Mouse (Mus musculus) limb, embryonic 14.5 days (tissue): ENCODE measurements around the gene Sema3g. TPM values are rescaled to one million over a fixed set of nuclear protein-coding genes. Genes with fewer than 3 reads are reported as not detected.

Experiments
- ATAC-seq: fragments of 200-750 bp; cut with Nextera tagmentation; 2 replicates; pipeline ENCODE4 v1.8.0; 2017; ENCODE audit warnings: low read depth, moderate number of reproducible peaks, moderate TSS enrichment; ENCODE audit not compliant: low FRiP score
- DNase-seq: peaks from one replicate; pipeline ENCODE4 v3.0.0-alpha.2; 2015; ENCODE audit warnings: low spot score
- H3K27ac ChIP-seq: fragments of 300-500 bp; sonication (generic); replicated peaks from 2 replicates; pipeline ENCODE4 v1.5.1; 2014; ENCODE audit warnings: low read depth, mild to moderate bottlenecking, low read length, moderate library complexity, mixed read lengths
- H3K27me3 ChIP-seq: fragments of 300-500 bp; sonication (generic); 2 replicates; pipeline ENCODE4 v1.6.1; 2014; ENCODE audit warnings: low read length, mixed read lengths; ENCODE audit not compliant: control insufficient read depth, insufficient read depth
- H3K36me3 ChIP-seq: fragments of 300-500 bp; sonication (generic); 2 replicates; pipeline ENCODE4 v1.6.1; 2014; ENCODE audit warnings: mild to moderate bottlenecking, low read length, moderate library complexity, mixed read lengths; ENCODE audit not compliant: control insufficient read depth, insufficient read depth
- H3K4me1 ChIP-seq: fragments of 300-500 bp; sonication (generic); 2 replicates; pipeline ENCODE4 v1.6.1; 2014; ENCODE audit warnings: antibody characterized with exemption, low read length, mixed read lengths; ENCODE audit not compliant: control insufficient read depth, insufficient read depth
- H3K4me2 ChIP-seq: fragments of 300-500 bp; sonication (generic); replicated peaks from 2 replicates; pipeline ENCODE4 v1.6.1; 2014; ENCODE audit warnings: low read depth, mild to moderate bottlenecking, low read length, moderate library complexity; ENCODE audit not compliant: severe bottlenecking
- H3K4me3 ChIP-seq: fragments of 300-500 bp; sonication (generic); replicated peaks from 2 replicates; pipeline ENCODE4 v1.5.1; 2014; ENCODE audit warnings: low read length
- H3K9ac ChIP-seq: fragments of 300-500 bp; sonication (generic); 2 replicates; pipeline ENCODE4 v1.6.1; 2014; ENCODE audit warnings: mild to moderate bottlenecking, low read depth, low read length, moderate library complexity; ENCODE audit not compliant: severe bottlenecking
- H3K9me3 ChIP-seq: fragments of 300-500 bp; sonication (generic); 2 replicates; pipeline ENCODE4 v1.6.1; 2016; ENCODE audit warnings: low read length; ENCODE audit not compliant: control insufficient read depth
- POLR2A ChIP-seq: fragments of 200-500 bp; IDR thresholded peaks from 2 replicates; pipeline ENCODE4 v1.8.0; 2012; ENCODE audit warnings: inconsistent platforms, mild to moderate bottlenecking, moderate library complexity, borderline replicate concordance; ENCODE audit not compliant: insufficient read depth, insufficient read length; ENCODE audit errors: extremely low read depth
- WGBS: fragments of 180-500 bp; shearing (Covaris S2); extraction: QIAGEN DNeasy Blood & Tissue Kit; methylation state at CpG from one replicate; pipeline ENCODE4 v1.1.7; 2014; 5-methylcytosine and 5-hydroxymethylcytosine counted together
- polyA plus RNA-seq, 2 experiments: library from polyadenylated mRNA; depleted of rRNA in 1 of 2; stranded (reverse) in 1 of 2; unstranded in 1 of 2; fragments of >200 nt; fragmentation: Nextera tagmentation in 1 of 2; extraction: Ambion mirVana in 1 of 2; gene quantifications; 2 replicates each; pipeline versions ENCODE4 v1.2.1 to v1.2.3; 2012 to 2014

Gene Sema3g
- polyA plus RNA-seq, 2 experiments: 0.25 to 3.7 TPM

DNA sequence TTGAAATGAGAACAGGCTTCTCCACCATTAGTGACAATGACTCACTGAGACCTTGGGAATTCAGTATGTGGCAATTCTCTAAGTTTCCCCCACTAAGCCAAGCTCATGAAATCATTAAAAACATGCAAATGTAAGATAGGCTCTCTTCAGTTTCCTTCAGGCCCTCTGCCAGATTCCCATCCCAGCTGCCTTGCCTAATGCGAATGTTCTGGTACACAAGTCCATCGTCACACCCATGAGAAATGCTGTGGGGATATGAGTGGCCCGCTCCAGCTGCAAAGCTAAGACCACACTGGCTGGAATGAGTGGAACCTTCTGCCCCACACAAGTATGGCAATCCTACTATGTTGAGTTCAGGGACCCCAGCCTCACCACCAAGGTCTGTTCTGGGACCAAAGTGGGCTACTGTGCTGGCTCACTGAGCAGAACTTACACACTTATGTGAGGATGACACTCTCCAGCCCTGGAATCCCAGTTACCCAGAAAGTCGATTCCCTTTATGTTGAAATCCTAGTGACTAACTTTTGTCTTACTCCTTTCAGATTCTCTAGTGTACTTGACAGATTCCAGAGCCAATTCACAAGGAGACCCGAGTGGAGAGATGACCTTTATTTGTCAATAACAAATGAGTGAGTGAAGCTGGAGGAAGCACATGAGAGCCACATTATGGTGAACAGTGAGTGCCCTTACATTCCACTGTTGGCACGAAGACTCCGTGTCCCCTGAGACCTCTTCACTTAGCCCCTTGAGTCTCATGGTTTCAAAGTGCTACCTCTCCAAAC lies 19.6 kb downstream of the Sema3g start:
- Histone ChIP-seq H3K36me3 (0 out of 2 replicates have a peak, but pooled peaks cover 8% of the 10 kb centered on the region), H3K27ac (no peak overlapping the region), H3K4me1 (no peaks in the 10 kb centered on the region), H3K9me3 (no peaks in the 10 kb centered on the region), H3K9ac (no peak overlapping the region), H3K4me2 (no peak overlapping the region), H3K27me3 (no peaks in the 10 kb centered on the region), H3K4me3 (no peak overlapping the region)
- WGBS: 80% methylated on average over 7 of the region's 7 CpGs
- TF ChIP-seq POLR2A: no peak
- DNase-seq: no peak
- ATAC-seq: no peak

DNA sequence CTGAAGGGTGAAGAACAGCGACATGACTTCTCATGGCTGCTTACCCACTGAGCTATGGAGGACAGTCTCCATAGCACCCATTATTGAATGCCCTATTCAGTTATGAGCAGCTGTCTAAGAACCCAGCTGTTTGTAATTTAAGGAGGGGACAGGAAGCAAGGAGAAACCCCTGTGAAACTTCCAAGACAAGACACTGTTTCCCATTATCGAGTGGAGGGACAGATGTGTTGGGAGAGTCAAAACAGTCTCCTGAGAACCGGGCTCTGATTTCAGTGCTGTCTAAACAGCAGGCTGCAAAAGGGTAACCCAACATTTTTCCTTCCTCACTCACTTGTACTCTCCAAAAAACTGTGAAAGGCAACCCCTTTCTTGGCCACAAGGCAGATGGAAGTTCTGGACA lies 22.9 kb downstream of the Sema3g start:
- 42% methylated on average over 3 of the region's 3 CpGs for WGBS
- Histone ChIP-seq H3K9me3 (no peaks in the 10 kb centered on the region), H3K4me2 (no peak overlapping the region), H3K27ac (no peak overlapping the region), H3K4me3 (no peak overlapping the region), H3K4me1 (no peaks in the 10 kb centered on the region), H3K36me3 (0 out of 2 replicates have a peak, but pooled peaks cover 8% of the 10 kb centered on the region), H3K27me3 (no peaks in the 10 kb centered on the region), H3K9ac (no peak overlapping the region)
- no peak for TF ChIP-seq POLR2A
- DNase-seq (peak; percentile 12), ATAC-seq (peak; percentile 83)

DNA sequence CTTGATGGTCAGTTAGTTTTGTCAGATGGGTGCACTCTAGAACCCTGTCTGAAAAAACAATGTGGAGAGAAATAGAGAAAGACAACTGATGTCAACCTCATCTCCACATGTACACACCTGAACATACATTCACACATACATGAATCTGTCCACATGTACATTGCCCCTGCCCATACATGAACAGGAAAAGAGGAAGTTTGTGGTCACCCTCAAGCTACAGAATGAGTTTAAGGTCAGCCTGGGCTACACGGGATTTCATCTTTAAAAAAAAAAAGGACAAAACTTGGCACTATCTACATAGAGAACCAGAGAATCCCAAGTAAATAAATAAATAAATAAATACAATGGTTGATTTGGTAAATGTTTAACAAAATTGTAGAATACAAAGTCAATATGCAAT lies 27.1 kb downstream of the Sema3g start:
- Histone ChIP-seq H3K9me3 (no peaks in the 10 kb centered on the region), H3K4me3 (no peak overlapping the region), H3K27ac (no peak overlapping the region), H3K4me1 (no peaks in the 10 kb centered on the region), H3K9ac (no peak overlapping the region), H3K27me3 (no peaks in the 10 kb centered on the region), H3K4me2 (no peak overlapping the region), H3K36me3 (no peaks in the 10 kb centered on the region)
- WGBS: 77% methylated on average over 1 of the region's 1 CpGs
- no peak for TF ChIP-seq POLR2A
- DNase-seq: no peak
- ATAC-seq: no peak

DNA sequence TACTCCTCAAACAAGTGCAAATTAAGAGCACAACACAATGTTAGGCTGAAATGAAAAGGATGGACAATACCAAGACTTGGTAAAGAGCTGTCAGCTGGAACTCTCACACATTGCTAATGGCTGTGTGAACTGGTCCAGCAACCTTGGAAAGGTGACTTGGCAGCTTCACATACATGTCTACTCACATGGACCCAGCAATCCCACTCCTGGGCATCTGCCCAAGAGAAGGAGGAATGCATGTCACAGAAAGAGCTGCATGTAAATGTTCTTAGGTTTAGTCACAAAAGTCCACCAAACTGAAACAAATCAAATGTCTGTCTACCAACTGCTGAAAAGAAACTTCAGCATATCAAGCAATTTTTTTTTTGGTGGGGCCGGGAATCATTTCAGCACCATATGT lies 28.3 kb downstream of the Sema3g start:
- Histone ChIP-seq H3K4me3 (no peak overlapping the region), H3K27me3 (no peaks in the 10 kb centered on the region), H3K4me2 (no peak overlapping the region), H3K4me1 (no peaks in the 10 kb centered on the region; the same call in 1 of the 2 replicates), H3K9me3 (no peaks in the 10 kb centered on the region), H3K27ac (no peak overlapping the region), H3K9ac (no peak overlapping the region), H3K36me3 (no peaks in the 10 kb centered on the region)
- ATAC-seq: no peak
- no peak for TF ChIP-seq POLR2A
- DNase-seq: no peak
- 77% methylated on average over 1 of the region's 1 CpGs for WGBS

DNA sequence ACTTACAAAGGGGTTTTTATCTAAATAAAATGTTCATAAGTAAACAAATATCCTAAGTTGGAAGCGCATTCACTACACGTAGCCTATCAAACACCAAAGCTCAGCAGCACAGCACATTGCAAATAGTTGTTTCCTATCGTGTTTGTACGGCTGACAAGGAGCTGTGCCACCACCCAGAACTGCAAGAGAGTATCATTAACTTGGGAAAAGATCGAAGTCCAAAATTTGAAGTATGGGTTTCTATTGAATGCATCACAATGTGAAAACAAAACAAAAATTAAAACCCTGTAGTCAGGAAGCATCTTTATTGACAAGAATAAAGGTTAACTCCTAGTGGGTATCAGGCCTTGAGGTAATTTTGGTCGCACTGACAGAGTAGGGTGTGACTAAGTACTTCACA lies 30.7 kb downstream of the Sema3g start:
- no peak for TF ChIP-seq POLR2A
- no peak overlapping the region for H3K4me2 ChIP-seq
- no peak overlapping the region for H3K27ac ChIP-seq
- H3K4me3 ChIP-seq: no peak overlapping the region
- 93% methylated on average over 6 of the region's 6 CpGs for WGBS
- no peaks in the 10 kb centered on the region for H3K27me3 ChIP-seq
- H3K9me3 ChIP-seq: no peaks in the 10 kb centered on the region
- H3K36me3 ChIP-seq: peaks cover 7% of the 10 kb centered on the region; the same call in 1 of the 2 replicates
- ATAC-seq (no peak), DNase-seq (no peak)
- H3K9ac ChIP-seq: no peak overlapping the region
- peaks cover 5% of the 10 kb centered on the region for H3K4me1 ChIP-seq
